Mouse (Mus musculus): ENCODE measurements around the gene Gm49322. TPM values are rescaled to one million over a fixed set of nuclear protein-coding genes. Genes with fewer than 3 reads are reported as not detected.

Gm49322 gene
- polyA plus RNA-seq, 1 experiment from 2014 or later: 2.1 TPM

Small RNA genes within 50 kb of the gene (microRNA-seq; reads per million reads assigned to microRNA genes)
- gene Mir6912: not detected

Other genes starting within 250 kb of the Gm49322 start
- gene Plk5, start 249.6 kb upstream of the Gm49322 start, polyA plus RNA-seq (2014; fragmentation: Nextera tagmentation; extraction: Ambion mirVana): 0.49 and 0.61 TPM in 2 replicates
- 9.8 and 10.4 TPM in 2 replicates for gene Mex3d, start 218.4 kb upstream of the Gm49322 start, polyA plus RNA-seq (2014; fragmentation: Nextera tagmentation; extraction: Ambion mirVana)
- 302 and 337 TPM in 2 replicates for gene Mbd3, start 206.5 kb upstream of the Gm49322 start, polyA plus RNA-seq (2014; fragmentation: Nextera tagmentation; extraction: Ambion mirVana)
- 527 and 533 TPM in 2 replicates for gene Uqcr11, start 199.2 kb upstream of the Gm49322 start, polyA plus RNA-seq (2014; fragmentation: Nextera tagmentation; extraction: Ambion mirVana)
- 232 and 248 TPM in 2 replicates for gene Tcf3, start 172.4 kb upstream of the Gm49322 start, polyA plus RNA-seq (2014; fragmentation: Nextera tagmentation; extraction: Ambion mirVana)
- not detected in 2 replicates for gene Onecut3, start 111.2 kb upstream of the Gm49322 start, polyA plus RNA-seq (2014; fragmentation: Nextera tagmentation; extraction: Ambion mirVana)
- 0.37 and 0.48 TPM in 2 replicates for gene Atp8b3, start 66.9 kb upstream of the Gm49322 start, polyA plus RNA-seq (2014; fragmentation: Nextera tagmentation; extraction: Ambion mirVana)
- gene Rexo1, start 44.5 kb upstream of the Gm49322 start, polyA plus RNA-seq (2014; fragmentation: Nextera tagmentation; extraction: Ambion mirVana): 27.2 and 32.6 TPM in 2 replicates
- 5.7 and 6.6 TPM in 2 replicates for gene Klf16, start 28.7 kb upstream of the Gm49322 start, polyA plus RNA-seq (2014; fragmentation: Nextera tagmentation; extraction: Ambion mirVana)
- 114 and 121 TPM in 2 replicates for gene Abhd17a, start 15.7 kb upstream of the Gm49322 start, polyA plus RNA-seq (2014; fragmentation: Nextera tagmentation; extraction: Ambion mirVana)
- 68.8 and 73.0 TPM in 2 replicates for gene Scamp4, start 3.1 kb upstream of the Gm49322 start, polyA plus RNA-seq (2014; fragmentation: Nextera tagmentation; extraction: Ambion mirVana)
- gene Adat3, start 3.1 kb upstream of the Gm49322 start, polyA plus RNA-seq (2014; fragmentation: Nextera tagmentation; extraction: Ambion mirVana): 9.7 and 9.8 TPM in 2 replicates
- gene Csnk1g2, start 16.8 kb downstream of the Gm49322 start, polyA plus RNA-seq (2014; fragmentation: Nextera tagmentation; extraction: Ambion mirVana): 126 and 152 TPM in 2 replicates
- 67.4 and 67.9 TPM in 2 replicates for gene Btbd2, start 51.0 kb downstream of the Gm49322 start, polyA plus RNA-seq (2014; fragmentation: Nextera tagmentation; extraction: Ambion mirVana)
- gene Mknk2, start 72.1 kb downstream of the Gm49322 start, polyA plus RNA-seq (2014; fragmentation: Nextera tagmentation; extraction: Ambion mirVana): 95.3 and 98.5 TPM in 2 replicates
- 44.0 and 48.6 TPM in 2 replicates for gene Mob3a, start 96.0 kb downstream of the Gm49322 start, polyA plus RNA-seq (2014; fragmentation: Nextera tagmentation; extraction: Ambion mirVana)
- 4.8 and 5.0 TPM in 2 replicates for gene Izumo4, start 96.2 kb downstream of the Gm49322 start, polyA plus RNA-seq (2014; fragmentation: Nextera tagmentation; extraction: Ambion mirVana)
- gene Ap3d1, start 136.2 kb downstream of the Gm49322 start, polyA plus RNA-seq (2014; fragmentation: Nextera tagmentation; extraction: Ambion mirVana): 67.8 and 68.5 TPM in 2 replicates
- gene Dot1l, start 149.2 kb downstream of the Gm49322 start, polyA plus RNA-seq (2014; fragmentation: Nextera tagmentation; extraction: Ambion mirVana): 23.0 and 27.8 TPM in 2 replicates
- 122 and 130 TPM in 2 replicates for gene Sf3a2, start 192.2 kb downstream of the Gm49322 start, polyA plus RNA-seq (2014; fragmentation: Nextera tagmentation; extraction: Ambion mirVana)
- gene Plekhj1, start 192.6 kb downstream of the Gm49322 start, polyA plus RNA-seq (2014; fragmentation: Nextera tagmentation; extraction: Ambion mirVana): 141 and 145 TPM in 2 replicates
- not detected in 2 replicates for gene Amh, start 199.2 kb downstream of the Gm49322 start, polyA plus RNA-seq (2014; fragmentation: Nextera tagmentation; extraction: Ambion mirVana)
- gene Jsrp1, start 207.5 kb downstream of the Gm49322 start, polyA plus RNA-seq (2014; fragmentation: Nextera tagmentation; extraction: Ambion mirVana): 0.40 and 0.96 TPM in 2 replicates
- gene Oaz1, start 220.6 kb downstream of the Gm49322 start, polyA plus RNA-seq (2014; fragmentation: Nextera tagmentation; extraction: Ambion mirVana): 2,003 and 2,108 TPM in 2 replicates
- gene Lingo3, start 238.0 kb downstream of the Gm49322 start, polyA plus RNA-seq (2014; fragmentation: Nextera tagmentation; extraction: Ambion mirVana): 0.33 and 0.36 TPM in 2 replicates
- 375 and 398 TPM in 2 replicates for gene Lsm7, start 249.2 kb downstream of the Gm49322 start, polyA plus RNA-seq (2014; fragmentation: Nextera tagmentation; extraction: Ambion mirVana)
- gene Sppl2b, start 249.3 kb downstream of the Gm49322 start, polyA plus RNA-seq (2014; fragmentation: Nextera tagmentation; extraction: Ambion mirVana): 26.8 and 28.1 TPM in 2 replicates